Comparison of ENCODE assay signal across 7 mouse cellular contexts in genomic region chr2:35108712-35109111, GRCm38 (mm10). TPM values are rescaled to one million over a fixed set of nuclear protein-coding genes. Genes with fewer than 3 reads are reported as not detected.
DNase-seq lines count a peak whose midpoint lies in the region; ATAC-seq and TF ChIP-seq lines count a peak whose summit lies in the region.

No protein-coding gene starts in this region.

- H3K9me3 ChIP-seq in G1E (replicated peaks) = no peaks in the 10 kb centered on the region
- H3K9me3 ChIP-seq in hindbrain, embryonic 10.5 days = no peaks in the 10 kb centered on the region

- TF ChIP-seq CTCF in G1E (IDR thresholded peaks at IDR 0.05; ENCODE audit: low read depth, low read length) = no peak
- TF ChIP-seq CTCF in bone marrow macrophage, adult 2 months (IDR thresholded peaks at IDR 0.05; ENCODE audit: low read depth, low read length) = peak; percentile 42; the same call in 1 of the 2 replicates

- ATAC-seq in G1E (ENCODE audit: extremely low read depth, insufficient number of reproducible peaks, low FRiP score, poor library complexity, severe bottlenecking) = no peak
- ATAC-seq in erythroid progenitor cell, adult 5-6 weeks (replicated peaks; ENCODE audit: low FRiP score, poor library complexity, severe bottlenecking) = peak; percentile 45

- peaks cover 41% of the 10 kb centered on the region for H3K4me1 ChIP-seq in G1E (ENCODE audit: insufficient read depth, low read depth, low read length)
- H3K4me1 ChIP-seq in bone marrow macrophage, adult 2 months (ENCODE audit: control insufficient read depth, insufficient read depth, low read length) = peaks cover 9% of the 10 kb centered on the region
- H3K4me1 ChIP-seq in hindbrain, embryonic 10.5 days (replicated peaks) = peaks cover 13% of the 10 kb centered on the region

- peak overlapping the region; percentile 86 for H3K4me3 ChIP-seq in G1E (ENCODE audit: low read depth, low read length)
- peak overlapping the region; percentile 93 for H3K4me3 ChIP-seq in bone marrow macrophage, adult 2 months (ENCODE audit: insufficient read depth, low read length)
- peak overlapping the region; percentile 92 for H3K4me3 ChIP-seq in hindbrain, embryonic 10.5 days

- WGBS in hindbrain, embryonic 10.5 days = 31% methylated on average over 3 of the region's 3 CpGs

- DNase-seq in G1E (ENCODE audit: low spot score) = peak; percentile 1
- DNase-seq in hindbrain, embryonic 10.5 days (ENCODE audit: low spot score) = peak; percentile 50
- peak; percentile 29 to 54 for DNase-seq in layer of hippocampus, postnatal 14 days (ENCODE audit: low spot score in 2 of 2)
- DNase-seq in lung, postnatal 25 days (ENCODE audit: low spot score) = peak; percentile 67
- DNase-seq in right cerebral cortex, adult 18-20 months = peak; percentile 49

- H3K36me3 ChIP-seq in G1E (replicated peaks) = peaks cover 18% of the 10 kb centered on the region
- peaks cover 4% of the 10 kb centered on the region for H3K36me3 ChIP-seq in hindbrain, embryonic 10.5 days

- H3K27me3 ChIP-seq in G1E (ENCODE audit: insufficient read depth, low read length) = no peaks in the 10 kb centered on the region
- no peaks in the 10 kb centered on the region for H3K27me3 ChIP-seq in hindbrain, embryonic 10.5 days (ENCODE audit: insufficient read depth, poor library complexity, severe bottlenecking)

- peak overlapping the region; percentile 62 for H3K27ac ChIP-seq in bone marrow macrophage, adult 2 months (ENCODE audit: insufficient read depth, low read depth, low read length)
- peak overlapping the region; percentile 95 for H3K27ac ChIP-seq in hindbrain, embryonic 10.5 days

- no peak for TF ChIP-seq POLR2A in bone marrow macrophage, adult 2 months (IDR thresholded peaks at IDR 0.05; ENCODE audit: borderline replicate concordance, low read depth, low read length)

RNA-seq across cellular contexts. Expression of gene Cntrl, which starts 0.6 kb away (rescaled TPM):
- 86.1 and 93.5 TPM in 2 replicates for total RNA-seq in G1E (2014; fragmentation: Nextera tagmentation)
- 62.7 and 70.5 TPM in 2 replicates for total RNA-seq in G1E (2017)
- polyA plus RNA-seq in G1E (2012) = 11.0 and 13.7 TPM in 2 replicates
- 45.2 and 46.0 TPM in 2 replicates for polyA plus RNA-seq in bone marrow macrophage, adult 2 months (2012; ENCODE audit: insufficient read depth, insufficient read length, missing spikeins)
- 86.1 and 116 TPM in 2 replicates for total RNA-seq in erythroid progenitor cell, adult 5-6 weeks (2015; ENCODE audit: low replicate concordance)
- 78.9 and 99.0 TPM in 2 replicates for total RNA-seq in erythroid progenitor cell, adult 5-6 weeks (2017; ENCODE audit: low replicate concordance)
- 21.1 and 28.7 TPM in 2 replicates for polyA plus RNA-seq in hindbrain, embryonic 10.5 days (2016; fragmentation: Nextera tagmentation; extraction: Ambion mirVana)
- 10 to 100 TPM; 10.5 to 12.4 TPM for total RNA-seq in layer of hippocampus, postnatal 14 days (2021)

RNA-seq across cellular contexts. Expression of gene AI182371, which starts 7.4 kb away (rescaled TPM):
- 3.0 and 3.6 TPM in 2 replicates for total RNA-seq in G1E (2014; fragmentation: Nextera tagmentation)
- total RNA-seq in G1E (2017) = 1.6 and 2.3 TPM in 2 replicates
- 0.07 and 0.08 TPM in 2 replicates for polyA plus RNA-seq in G1E (2012)
- polyA plus RNA-seq in bone marrow macrophage, adult 2 months (2012; ENCODE audit: insufficient read depth, insufficient read length, missing spikeins) = 1.2 TPM in 2 replicates
- total RNA-seq in erythroid progenitor cell, adult 5-6 weeks (2015; ENCODE audit: low replicate concordance) = not detected in 2 replicates
- 1.3 TPM in 1 of 2 replicates, not detected in the other for total RNA-seq in erythroid progenitor cell, adult 5-6 weeks (2017; ENCODE audit: low replicate concordance)
- polyA plus RNA-seq in hindbrain, embryonic 10.5 days (2016; fragmentation: Nextera tagmentation; extraction: Ambion mirVana) = 0.12 TPM in 1 of 2 replicates, not detected in the other
- under 1 TPM; 0.21 to 0.52 TPM for total RNA-seq in layer of hippocampus, postnatal 14 days (2021)

RNA-seq across cellular contexts. Expression of gene Hc, which starts 47.5 kb away (rescaled TPM):
- total RNA-seq in G1E (2014; fragmentation: Nextera tagmentation) = not detected in 2 replicates
- total RNA-seq in G1E (2017) = 0.22 and 0.23 TPM in 2 replicates
- polyA plus RNA-seq in G1E (2012) = not detected in 2 replicates
- polyA plus RNA-seq in bone marrow macrophage, adult 2 months (2012; ENCODE audit: insufficient read depth, insufficient read length, missing spikeins) = not detected in 2 replicates
- not detected in 2 replicates for total RNA-seq in erythroid progenitor cell, adult 5-6 weeks (2015; ENCODE audit: low replicate concordance)
- total RNA-seq in erythroid progenitor cell, adult 5-6 weeks (2017; ENCODE audit: low replicate concordance) = not detected in 2 replicates
- polyA plus RNA-seq in hindbrain, embryonic 10.5 days (2016; fragmentation: Nextera tagmentation; extraction: Ambion mirVana) = 0.44 TPM in 1 of 2 replicates, not detected in the other
- under 1 TPM; 0.18 to 0.67 TPM for total RNA-seq in layer of hippocampus, postnatal 14 days (2021)

Comparison
In these comparisons a context has a peak if more than half of its experiments do, and no peak if none do; other contexts are left out.
1. DNase-seq: peak in every context shown above with its lines; median percentile 67 in lung, postnatal 25 days; 50 in hindbrain, embryonic 10.5 days; 49 in right cerebral cortex, adult 18-20 months; 42 in layer of hippocampus, postnatal 14 days; 1 in G1E.
2. RNA of gene Cntrl, which starts 0.6 kb away (total RNA-seq): 78.9 to 116 TPM in erythroid progenitor cell, adult 5-6 weeks and 62.7 to 93.5 TPM in G1E; 10.5 to 12.4 TPM in layer of hippocampus, postnatal 14 days; every median in the first group is over 4 times any median in the second.
3. Peak in every context shown above with its lines, with median percentiles within 50 percentile points of each other: H3K4me3 ChIP-seq.